Mouse (Mus musculus) bone marrow, adult 2 months (tissue): ENCODE measurements around the gene Pinlyp.

ENCODE experiments used
- CTCF ChIP-seq: fragments of 200-500 bp; IDR thresholded peaks from 2 replicates; pipeline ENCODE4 v1.5.1; 2011; ENCODE audit warnings: low read length, control low read depth; ENCODE audit not compliant: control insufficient read depth, insufficient read depth
- POLR2A ChIP-seq: fragments of 200-500 bp; IDR thresholded peaks from 2 replicates; pipeline ENCODE4 v1.6.1; 2011; ENCODE audit warnings: low read depth, mild to moderate bottlenecking, control low read depth, low read length, borderline replicate concordance; ENCODE audit not compliant: control insufficient read depth

- TF ChIP-seq CTCF: no peak
- TF ChIP-seq POLR2A: no peak
Observed at GRCm38 (mm10) chr7:24506476-24506837, 39.5 kb downstream of the Pinlyp start.
